Mouse (Mus musculus) embryo, embryonic 10.5 days (tissue): ENCODE measurements at regions not wholly inside any gene's neighbourhood (a gene's known extent, or its start where the extent isn't known, plus 50 kb on each side); places are given as distances from the start of the nearest gene placed in this dataset.
"Not testable (repeated sequence)": the region's sequence is repeated elsewhere in the genome, so short reads cannot be mapped to it uniquely, and the experiment has no call there.

Experiments used
- DNase-seq: peaks from one replicate; pipeline ENCODE4 v3.0.0-alpha.2; 2015; ENCODE audit warnings: low spot score

DNA sequence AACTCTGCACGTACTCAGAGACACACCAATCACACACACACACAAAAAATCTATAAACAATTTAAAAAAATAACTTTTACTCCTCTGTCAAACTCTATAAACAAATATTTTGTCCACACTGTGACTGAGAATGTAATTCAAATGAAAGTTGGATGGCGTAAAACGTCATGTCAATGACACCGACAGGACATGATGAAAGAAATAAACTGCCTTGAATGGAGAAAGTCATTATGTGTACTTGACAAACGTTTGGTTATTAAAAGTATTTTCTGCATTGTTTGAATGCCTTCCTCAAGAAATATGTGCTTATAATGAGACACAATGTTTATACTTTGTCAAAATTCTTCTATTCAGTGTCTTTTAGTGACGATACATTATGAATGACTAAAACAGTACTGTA is 1171.6 kb upstream of the Pcdh20 start:
- no peak for DNase-seq

GRCm38 (mm10) chr14:89639322-89639721 is 1168.1 kb upstream of the Pcdh20 start:
- DNase-seq = no peak

DNA sequence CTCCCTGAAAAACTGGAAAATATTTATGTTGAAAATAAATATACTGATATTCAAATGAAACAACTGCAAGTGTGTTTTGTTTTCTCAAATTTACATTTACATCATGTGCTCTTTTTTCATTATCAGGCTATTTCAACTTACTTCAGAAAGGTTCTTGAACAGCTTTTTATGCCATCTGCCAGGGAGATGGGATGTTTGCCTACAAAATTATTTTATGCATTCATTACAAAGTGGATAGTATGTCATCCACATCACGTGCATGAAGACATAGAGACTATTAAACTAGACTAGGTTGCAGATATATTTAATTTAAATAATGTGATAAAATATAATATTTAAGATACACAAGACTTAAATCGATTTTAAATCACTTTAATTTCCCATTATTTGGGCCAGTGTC is 1165.5 kb upstream of the Pcdh20 start:
- DNase-seq = no peak

- DNase-seq = no peak
Measured at GRCm38 (mm10) chr14:89634559-89635124, 1163.4 kb upstream of the Pcdh20 start.

GRCm38 (mm10) chr14:89633654-89634053 is 1162.5 kb upstream of the Pcdh20 start:
- no peak for DNase-seq

GRCm38 (mm10) chr14:89610670-89611069 is 1139.5 kb upstream of the Pcdh20 start:
- no peak for DNase-seq

- DNase-seq = not testable (repeated sequence)
Measured at GRCm38 (mm10) chr14:89609666-89610448, 1138.7 kb upstream of the Pcdh20 start.

DNA sequence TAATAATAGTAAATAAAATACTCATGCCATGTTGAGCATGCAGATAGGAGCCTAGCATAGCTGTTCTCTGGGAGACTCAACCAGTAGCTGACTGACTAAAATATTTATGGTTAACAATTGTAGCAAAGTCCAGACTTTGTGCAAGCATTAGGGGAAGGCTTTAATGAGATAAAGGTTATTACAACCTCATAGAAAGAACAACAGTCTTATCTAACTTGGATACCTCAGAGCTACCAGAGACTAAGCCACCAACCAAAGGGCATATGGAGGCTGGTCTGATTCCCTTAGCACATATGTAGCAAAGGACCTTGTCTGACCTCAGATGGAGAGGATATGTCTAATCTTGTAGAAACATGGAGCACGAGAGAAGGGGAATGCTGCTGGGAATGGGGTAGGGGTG is 1136.4 kb upstream of the Pcdh20 start:
- no peak for DNase-seq

GRCm38 (mm10) chr14:89597812-89598211 is 1126.6 kb upstream of the Pcdh20 start:
- no peak for DNase-seq

DNA sequence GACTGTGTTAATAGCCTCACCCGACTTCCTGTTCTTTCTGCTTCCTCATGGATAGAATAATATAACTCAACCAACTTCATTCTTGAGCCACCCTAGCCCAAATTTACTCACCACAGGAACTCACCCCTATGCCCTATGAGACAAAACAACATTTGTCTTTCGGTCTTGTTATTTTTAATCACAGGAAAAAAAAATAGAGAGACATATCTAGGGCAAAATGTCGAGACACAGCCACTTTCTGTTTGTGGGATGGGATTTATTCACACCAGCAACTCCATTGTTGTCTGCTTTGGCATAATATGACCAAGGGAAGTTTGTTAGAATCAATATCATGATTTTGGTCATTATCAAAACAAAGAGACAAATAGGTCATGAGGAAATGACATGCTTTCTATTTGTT is 1102.4 kb upstream of the Pcdh20 start:
- DNase-seq = no peak

GRCm38 (mm10) chr14:89571703-89572102 is 1100.5 kb upstream of the Pcdh20 start:
- DNase-seq = no peak

DNA sequence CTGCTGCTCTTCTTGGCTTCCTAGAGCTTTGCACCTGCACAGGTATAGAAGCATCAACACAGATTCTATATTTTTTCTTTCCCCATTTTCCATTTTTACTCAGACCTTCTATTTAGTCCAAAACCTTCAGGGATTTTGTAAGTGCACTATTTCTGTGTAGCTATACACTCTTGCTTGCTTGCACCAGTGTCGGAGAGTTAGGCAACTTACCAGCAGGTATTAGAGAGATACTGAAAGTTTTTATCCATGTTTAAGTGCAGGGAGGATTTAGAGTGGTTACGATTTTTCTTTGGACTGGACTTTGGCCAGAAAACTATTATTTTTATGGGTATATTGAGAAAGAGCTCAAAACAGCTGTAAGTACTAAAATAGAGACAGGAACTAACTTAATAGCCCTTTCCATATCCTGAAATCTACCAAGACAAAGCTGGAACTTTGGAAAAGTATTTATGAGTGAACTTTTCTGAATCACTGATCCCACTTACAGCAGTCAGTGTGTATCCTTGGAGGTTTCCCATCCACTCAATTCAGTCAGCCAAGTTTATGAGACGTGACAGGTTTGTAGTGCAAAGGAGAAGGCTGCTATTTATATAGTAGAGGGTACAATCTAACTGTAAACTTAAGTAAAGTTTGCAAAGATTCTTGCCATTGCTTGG is 1088.8 kb upstream of the Pcdh20 start:
- DNase-seq = no peak

- peak; percentile 20 for DNase-seq
Measured at GRCm38 (mm10) chr14:89557334-89557733, 1086.1 kb upstream of the Pcdh20 start.

- DNase-seq = no peak
Measured at GRCm38 (mm10) chr14:89556245-89556644, 1085.0 kb upstream of the Pcdh20 start.

DNA sequence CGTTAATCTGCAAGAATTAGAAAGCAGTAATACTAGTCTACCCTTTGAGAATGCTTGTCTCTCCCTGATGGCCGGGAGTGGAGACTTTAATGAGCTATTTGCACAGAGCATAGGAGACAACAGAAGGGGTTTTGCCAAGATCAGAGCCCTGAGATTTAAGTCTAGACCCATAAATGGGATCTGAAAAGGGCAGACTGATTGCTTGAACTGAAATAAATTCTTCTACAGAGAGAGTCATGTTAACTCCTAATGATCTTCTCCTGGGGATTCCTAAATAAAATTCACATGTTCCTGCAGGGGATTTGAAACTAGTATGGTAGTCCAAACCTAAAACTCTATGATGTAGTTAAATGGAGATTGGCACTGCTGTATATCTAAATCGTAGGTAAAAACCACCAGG is 1082.9 kb upstream of the Pcdh20 start:
- DNase-seq = no peak
